Mouse (Mus musculus) regulatory T cell (primary cell): Measurements from ENCODE around the gene Btnl2.

Source experiments
- in situ Hi-C: fragments of 300-600 bp; cut with MboI, MseI; formaldehyde crosslinking; loops from one replicate; pipeline ENCODE4 v1.15.1; 2025; ENCODE audit warnings: high pct_unique_total_duplicates

The Btnl2 gene

DNA sequence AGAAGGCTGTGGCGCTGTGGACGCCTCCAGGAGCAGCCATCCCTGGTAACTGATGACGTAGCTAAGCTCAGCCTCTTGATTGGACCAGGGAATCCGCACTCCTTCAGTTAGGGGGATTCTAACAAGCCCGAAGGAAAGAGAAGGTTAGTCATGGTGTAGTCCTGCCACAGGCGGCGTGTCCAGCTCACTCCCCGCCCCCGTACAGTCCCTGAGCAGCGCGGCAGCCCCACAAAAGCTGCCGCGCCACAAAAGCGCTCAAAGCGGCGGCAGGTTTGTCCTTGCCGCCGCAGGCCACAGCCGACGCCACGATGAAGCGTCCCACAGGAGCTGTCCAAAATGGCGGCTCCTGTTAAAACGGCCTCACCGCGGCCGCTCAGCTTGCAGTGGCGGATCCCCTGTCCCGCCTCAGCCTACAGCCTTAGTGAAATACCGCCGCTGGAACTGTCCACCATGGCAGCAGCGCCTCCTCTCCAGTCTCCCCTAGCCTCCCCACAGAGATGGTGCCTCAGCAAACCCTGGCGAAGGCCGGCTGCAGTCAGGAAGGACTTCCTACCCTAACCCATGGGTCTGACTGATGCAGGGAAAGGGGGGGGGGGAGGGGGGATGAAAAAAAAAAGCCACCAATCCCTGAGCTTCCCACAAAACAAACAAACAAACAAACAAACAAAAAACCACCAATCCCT lies 44.2 kb downstream of the Btnl2 start, which contains the start of gene BC051142:
Gene BC051142 (plus strand): TSS at position 110 of the 683 bp plus-strand sequence.
- in situ Hi-C loops, result no loop called here

DNA sequence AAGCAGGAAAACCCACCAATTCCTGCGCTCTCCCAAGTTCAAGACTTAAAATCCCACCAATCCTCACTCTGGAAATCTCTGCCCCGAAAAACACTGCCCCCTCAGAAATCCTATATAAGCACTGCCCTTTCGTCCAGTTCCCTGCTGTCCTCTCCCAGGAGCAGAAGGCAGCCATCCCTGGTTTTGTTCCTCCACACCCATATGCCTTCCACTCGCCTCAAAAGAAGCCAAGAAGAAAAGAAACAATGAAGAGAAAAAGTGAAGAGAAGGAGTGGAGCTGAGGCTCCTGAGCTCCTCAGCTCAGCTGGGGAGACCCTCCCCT lies 44.7 kb downstream of the Btnl2 start:
- in situ Hi-C loops, result no loop called here

DNA sequence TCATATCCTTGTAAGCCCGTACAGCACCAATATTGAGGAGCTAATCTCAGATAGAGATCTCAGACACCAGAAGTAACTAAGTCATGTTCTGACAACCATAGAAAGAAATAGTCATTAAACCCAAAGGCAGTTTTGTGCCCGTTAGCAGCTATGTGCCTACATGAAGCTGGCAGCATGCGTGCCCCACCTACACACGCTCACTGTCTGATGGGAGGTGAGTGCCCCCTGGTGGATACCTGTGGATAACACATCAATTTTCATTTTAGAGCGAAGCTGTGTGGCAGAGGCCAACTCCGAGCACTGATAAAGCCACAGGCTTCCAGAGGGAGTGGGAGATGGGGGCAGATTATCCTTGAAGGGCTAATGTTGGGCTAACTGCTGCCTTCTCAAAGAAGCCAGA lies 56.5 kb downstream of the Btnl2 start:
- in situ Hi-C loops, result no loop called here
